Mouse (Mus musculus) kidney, postnatal 0 days (tissue): ENCODE measurements at regions not wholly inside any gene's neighbourhood (a gene's known extent, or its start where the extent isn't known, plus 50 kb on each side); places are given as distances from the start of the nearest gene placed in this dataset.

Source experiments
- ATAC-seq: fragments of 200-750 bp; cut with Nextera tagmentation; replicated peaks from 2 replicates; pipeline ENCODE4 v1.8.0; 2017; ENCODE audit warnings: low read depth, moderate number of reproducible peaks, moderate TSS enrichment, moderate library complexity; ENCODE audit not compliant: low FRiP score
- DNase-seq: peaks from one replicate; pipeline ENCODE4 v3.0.0-alpha.2; 2016; ENCODE audit warnings: low spot score
- H3K27ac ChIP-seq: fragments of 300-500 bp; sonication (generic); 2 replicates; pipeline ENCODE4 v1.5.1; 2014; ENCODE audit warnings: mild to moderate bottlenecking
- H3K27me3 ChIP-seq: fragments of 300-500 bp; sonication (generic); 2 replicates; pipeline ENCODE4 v1.6.1; 2014; ENCODE audit warnings: low read length, mixed read lengths; ENCODE audit not compliant: insufficient read depth
- H3K36me3 ChIP-seq: fragments of 300-500 bp; sonication (generic); 2 replicates; pipeline ENCODE4 v1.6.1; 2014; ENCODE audit warnings: low read length, mixed read lengths; ENCODE audit not compliant: insufficient read depth
- H3K4me1 ChIP-seq: fragments of 300-500 bp; sonication (generic); replicated peaks from 2 replicates; pipeline ENCODE4 v1.6.1; 2014; ENCODE audit warnings: antibody characterized with exemption, low read length, mixed read lengths; ENCODE audit not compliant: insufficient read depth
- H3K4me2 ChIP-seq: fragments of 300-500 bp; sonication (generic); 2 replicates; pipeline ENCODE4 v1.6.1; 2014; ENCODE audit warnings: mild to moderate bottlenecking, low read length, moderate library complexity, mixed read lengths
- H3K4me3 ChIP-seq: fragments of 300-500 bp; sonication (generic); replicated peaks from 2 replicates; pipeline ENCODE4 v1.5.1; 2014; ENCODE audit warnings: low read depth, low read length
- H3K9ac ChIP-seq: fragments of 300-500 bp; sonication (generic); 2 replicates; pipeline ENCODE4 v1.6.1; 2014; ENCODE audit warnings: low read depth, low read length
- H3K9me3 ChIP-seq: fragments of 300-500 bp; sonication (generic); replicated peaks from 2 replicates; pipeline ENCODE4 v1.6.1; 2016; ENCODE audit warnings: low read length, inconsistent platforms, mixed read lengths
- CTCF ChIP-seq: IDR thresholded peaks from 2 replicates; pipeline ENCODE4 v1.5.1; 2016; ENCODE audit warnings: antibody characterized with exemption, low read depth, mild to moderate bottlenecking, moderate library complexity
- WGBS: fragments of 180-500 bp; shearing (Covaris S2); extraction: QIAGEN DNeasy Blood & Tissue Kit; methylation state at CpG from one replicate; pipeline ENCODE4 v1.1.7; 2014; 5-methylcytosine and 5-hydroxymethylcytosine counted together

DNA sequence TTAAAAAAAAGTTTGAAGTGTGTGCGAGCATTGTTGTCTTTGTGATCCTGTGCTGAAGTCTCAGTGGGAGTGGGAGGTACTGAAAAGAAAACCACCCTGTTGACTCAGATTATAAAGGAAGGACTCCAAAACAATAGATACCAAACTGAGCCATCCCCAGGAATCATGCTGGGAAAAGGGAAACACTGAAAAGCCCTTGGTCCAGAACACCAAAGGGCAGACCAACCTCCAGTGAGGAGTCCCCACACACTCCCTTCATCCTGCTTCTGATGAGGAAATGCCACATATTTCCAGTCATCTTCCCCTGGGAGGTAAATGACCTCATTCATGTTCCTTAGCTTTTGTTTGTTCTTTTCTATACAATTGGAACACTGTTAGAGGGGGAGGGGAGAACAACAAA is 502.9 kb downstream of the Epm2a start:
- H3K9me3 ChIP-seq: no peaks in the 10 kb centered on the region
- H3K4me2 ChIP-seq: no peak overlapping the region
- ATAC-seq (no peak), DNase-seq (no peak)
- no peak overlapping the region for H3K9ac ChIP-seq
- no peak for TF ChIP-seq CTCF
- no peaks in the 10 kb centered on the region for H3K27me3 ChIP-seq
- WGBS: 76% methylated on average over 1 of the region's 1 CpGs
- H3K4me3 ChIP-seq: no peak overlapping the region
- H3K27ac ChIP-seq: no peak overlapping the region
- no peaks in the 10 kb centered on the region for H3K36me3 ChIP-seq
- H3K4me1 ChIP-seq: no peaks in the 10 kb centered on the region

GRCm38 (mm10) chr10:11875145-11876131 is 532.2 kb downstream of the Epm2a start:
- peak overlapping the region; percentile 2; the same call in 1 of the 2 replicates for H3K27ac ChIP-seq
- no peak overlapping the region for H3K4me3 ChIP-seq
- DNase-seq: peak; percentile 67
- H3K4me2 ChIP-seq: no peak overlapping the region
- no peak overlapping the region for H3K9ac ChIP-seq
- H3K9me3 ChIP-seq: no peaks in the 10 kb centered on the region
- TF ChIP-seq CTCF: no peak
- WGBS: 33% methylated on average over 5 of the region's 5 CpGs
- peak; percentile 88 for ATAC-seq
- no peaks in the 10 kb centered on the region for H3K36me3 ChIP-seq
- no peaks in the 10 kb centered on the region for H3K27me3 ChIP-seq
- H3K4me1 ChIP-seq: no peaks in the 10 kb centered on the region

DNA sequence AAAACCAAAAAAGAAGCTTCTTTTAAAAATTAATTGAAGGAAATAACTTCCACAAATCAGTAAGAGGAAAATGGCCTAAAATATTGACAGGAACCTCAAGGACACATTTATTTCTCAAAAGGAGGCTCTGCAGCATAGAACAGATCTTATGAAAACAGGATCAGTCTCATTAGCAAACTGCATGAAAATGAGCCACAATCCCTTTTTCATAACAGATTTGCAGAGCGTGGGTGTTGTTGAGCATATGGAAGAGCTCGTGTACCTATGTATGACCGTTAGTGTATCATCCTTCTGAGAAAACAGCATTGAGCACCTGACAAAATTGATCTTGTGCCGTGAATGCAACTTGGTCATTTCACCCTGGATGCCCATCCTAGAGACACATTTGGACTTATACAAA is 543.0 kb downstream of the Epm2a start:
- no peak overlapping the region for H3K27ac ChIP-seq
- H3K9ac ChIP-seq: no peak overlapping the region
- no peaks in the 10 kb centered on the region for H3K9me3 ChIP-seq
- whole genome bisulfite sequencing: 91% methylated on average over 4 of the region's 4 CpGs
- H3K4me3 ChIP-seq: no peak overlapping the region
- DNase-seq (no peak), ATAC-seq (no peak)
- H3K36me3 ChIP-seq: no peaks in the 10 kb centered on the region
- H3K27me3 ChIP-seq: no peaks in the 10 kb centered on the region
- H3K4me1 ChIP-seq: no peaks in the 10 kb centered on the region
- no peak overlapping the region for H3K4me2 ChIP-seq
- TF ChIP-seq CTCF: no peak

DNA sequence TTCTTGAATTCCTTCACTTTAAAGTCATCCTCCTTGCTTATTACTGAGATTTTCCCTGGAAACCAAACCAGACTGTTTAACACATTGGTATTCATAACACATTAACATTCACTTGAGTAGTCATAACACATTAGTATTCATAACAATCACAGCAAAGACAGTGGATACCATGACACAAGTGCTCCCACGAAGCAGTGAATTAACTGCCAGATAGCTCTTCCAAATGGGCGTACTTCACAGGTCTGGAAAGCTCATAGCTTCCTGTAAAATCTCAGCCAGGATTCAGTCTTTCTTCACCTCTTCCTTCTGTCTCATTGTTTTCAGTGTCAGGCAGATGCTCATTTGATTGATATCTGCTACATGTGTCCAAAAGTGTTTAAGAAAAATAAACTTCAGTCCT is 545.7 kb downstream of the Epm2a start:
- Histone ChIP-seq H3K9ac (no peak overlapping the region), H3K9me3 (no peaks in the 10 kb centered on the region), H3K27me3 (no peaks in the 10 kb centered on the region), H3K27ac (no peak overlapping the region), H3K4me3 (no peak overlapping the region), H3K4me1 (no peaks in the 10 kb centered on the region), H3K36me3 (no peaks in the 10 kb centered on the region), H3K4me2 (no peak overlapping the region)
- TF ChIP-seq CTCF: no peak
- 75% methylated on average over 2 of the region's 2 CpGs for WGBS
- ATAC-seq (no peak), DNase-seq (no peak)

DNA sequence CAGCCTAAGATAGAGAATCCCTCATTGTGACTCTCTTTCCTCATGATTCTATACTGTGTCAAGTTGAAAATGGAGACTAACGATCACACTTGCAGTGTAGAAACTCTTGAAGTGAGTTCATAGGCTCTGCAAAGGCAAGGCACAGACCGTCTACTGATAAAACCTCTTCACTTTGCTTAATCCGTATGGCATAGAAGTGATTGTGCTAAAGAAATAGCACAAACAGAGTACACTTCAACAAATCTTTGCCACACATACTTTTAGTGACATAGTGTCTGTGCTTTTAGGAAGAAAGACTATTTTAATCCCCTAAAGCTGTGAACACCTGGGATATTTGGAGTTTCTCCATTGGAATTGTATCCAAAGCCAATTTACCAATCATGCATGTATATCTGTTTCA is 578.9 kb downstream of the Epm2a start:
- TF ChIP-seq CTCF: no peak
- H3K9ac ChIP-seq: no peak overlapping the region
- WGBS: 91% methylated on average over 3 of the region's 3 CpGs
- ATAC-seq: no peak
- no peak overlapping the region for H3K4me3 ChIP-seq
- H3K4me2 ChIP-seq: no peak overlapping the region
- H3K36me3 ChIP-seq: no peaks in the 10 kb centered on the region
- no peaks in the 10 kb centered on the region for H3K9me3 ChIP-seq
- H3K27me3 ChIP-seq: no peaks in the 10 kb centered on the region
- DNase-seq: no peak
- no peak overlapping the region for H3K27ac ChIP-seq
- H3K4me1 ChIP-seq: no peaks in the 10 kb centered on the region

GRCm38 (mm10) chr10:11938164-11938563 is 595.0 kb downstream of the Epm2a start:
- 85% methylated on average over 2 of the region's 2 CpGs for WGBS
- no peak overlapping the region for H3K4me2 ChIP-seq
- H3K4me1 ChIP-seq: no peaks in the 10 kb centered on the region
- no peak for ATAC-seq
- no peaks in the 10 kb centered on the region for H3K27me3 ChIP-seq
- H3K9ac ChIP-seq: no peak overlapping the region
- no peak overlapping the region for H3K4me3 ChIP-seq
- no peak overlapping the region for H3K27ac ChIP-seq
- no peak for DNase-seq
- H3K36me3 ChIP-seq: no peaks in the 10 kb centered on the region
- no peaks in the 10 kb centered on the region for H3K9me3 ChIP-seq
- no peak for TF ChIP-seq CTCF
